Mouse (Mus musculus) CD8-positive naive resting alpha-beta T cell, adult 2 months (primary cell): ENCODE data around the gene Rpl27.
"Not testable (repeated sequence)": the region's sequence is repeated elsewhere in the genome, so short reads cannot be mapped to it uniquely, and the experiment has no call there.

ENCODE experiments used
- DNase-seq, 2 experiments: peaks; one replicate each; pipeline ENCODE4 v3.0.0; 2022; ENCODE audit warnings: low read depth in 2 of 2, low spot score in 2 of 2

Gene Rpl27

DNA sequence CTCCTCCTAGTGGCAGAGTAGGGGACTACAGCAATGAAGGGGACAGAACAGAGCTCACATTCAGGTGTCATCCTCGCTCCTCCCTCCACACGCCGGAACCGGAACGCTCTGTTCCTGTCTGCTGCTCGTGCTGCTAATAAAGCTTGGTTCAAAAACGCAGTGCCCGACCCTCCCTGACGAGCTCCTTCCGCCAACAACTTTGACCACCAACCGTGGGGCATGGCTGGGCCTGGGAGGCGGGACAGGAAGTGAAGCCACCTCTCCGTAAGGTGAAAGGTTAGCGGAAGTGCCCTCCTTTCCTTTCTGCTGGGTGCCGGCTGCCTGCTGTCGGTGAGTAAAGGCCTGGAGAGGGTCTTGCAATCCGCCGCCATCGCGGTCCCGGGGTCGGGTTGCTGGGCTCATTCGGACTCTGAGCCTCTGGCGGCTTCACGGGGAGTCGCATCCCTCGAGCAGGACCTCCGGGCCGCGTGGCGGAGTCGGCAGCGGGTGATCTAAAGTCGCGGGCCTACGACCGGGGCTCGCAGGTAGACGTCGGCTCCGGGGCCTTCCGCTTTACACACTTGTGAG lies at the start of gene Rpl27:
Gene Rpl27 (plus strand): TSS at position 172 of the 567 bp plus-strand sequence.
- peak; percentile 96 to 98 for DNase-seq

DNA sequence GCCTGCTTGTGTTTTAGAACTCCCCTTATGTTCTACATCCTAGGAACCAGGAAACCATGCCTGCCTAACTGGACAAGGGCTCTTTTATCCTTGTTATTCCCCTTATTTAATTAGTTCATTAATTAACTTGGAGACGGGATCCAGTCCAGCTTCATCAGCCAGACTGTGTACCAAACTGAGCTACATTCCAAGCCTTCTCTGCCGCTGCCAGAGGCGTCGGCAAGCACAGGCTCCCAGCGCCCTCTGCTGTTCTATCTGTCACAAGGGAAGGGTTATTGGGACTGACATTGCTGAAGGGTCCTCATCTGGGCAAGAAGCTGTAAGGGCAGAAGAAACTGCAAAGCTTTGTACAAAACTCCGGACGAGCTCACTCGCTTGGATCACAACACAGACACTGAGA lies 47.0 kb upstream of the Rpl27 start:
- DNase-seq, result peak; percentile 42 to 50

DNA sequence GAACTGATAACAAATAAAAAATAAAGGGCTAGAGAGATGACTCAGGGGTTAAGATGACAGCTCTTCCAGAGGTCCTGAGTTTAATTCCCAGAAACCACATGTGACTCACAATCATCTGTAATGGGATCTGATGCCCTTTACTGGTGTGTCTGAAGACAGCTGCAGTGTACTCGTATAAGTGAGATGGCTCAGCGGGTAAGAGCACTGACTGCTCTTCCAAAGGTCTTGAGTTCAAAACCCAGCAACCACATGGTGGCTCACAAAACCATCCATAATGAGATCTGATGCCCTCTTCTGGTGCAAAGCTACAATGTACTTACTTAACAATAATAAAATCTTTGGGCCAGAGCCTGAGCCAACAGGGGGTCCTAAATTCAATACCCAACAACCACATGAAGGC lies 26.8 kb upstream of the Rpl27 start:
- no peak for DNase-seq

DNA sequence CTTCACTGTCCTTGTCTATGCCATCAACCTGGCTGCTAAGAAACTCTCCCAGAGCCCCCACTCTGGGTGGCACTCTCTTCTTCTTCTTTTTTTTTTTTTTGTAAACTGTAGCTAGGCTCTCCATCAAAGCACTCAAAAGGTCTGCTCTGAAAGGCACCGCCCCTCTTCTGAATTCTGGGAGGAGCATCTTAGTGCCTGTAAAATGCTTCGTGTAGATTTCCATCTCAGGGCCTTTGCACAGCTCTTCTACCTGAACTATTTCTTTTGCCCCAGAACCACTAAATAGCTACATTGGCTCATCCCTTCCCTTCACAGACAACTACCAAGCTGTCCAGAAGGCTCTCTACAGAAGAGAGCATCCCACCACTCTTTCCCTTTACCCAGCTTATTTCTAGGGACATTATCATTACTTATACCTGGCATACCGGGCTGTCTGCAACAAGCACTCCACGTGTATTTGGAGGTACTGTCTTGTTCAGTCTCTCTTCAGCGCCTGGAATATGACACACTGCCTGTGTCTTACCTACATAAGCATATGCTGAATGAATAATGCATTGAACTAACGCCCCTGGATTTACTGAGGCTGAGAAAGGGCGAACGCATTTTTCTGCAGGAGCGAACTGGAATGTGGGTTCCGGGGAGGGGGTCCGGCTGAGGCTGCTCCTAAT lies 25.5 kb upstream of the Rpl27 start:
- no peak for DNase-seq

DNA sequence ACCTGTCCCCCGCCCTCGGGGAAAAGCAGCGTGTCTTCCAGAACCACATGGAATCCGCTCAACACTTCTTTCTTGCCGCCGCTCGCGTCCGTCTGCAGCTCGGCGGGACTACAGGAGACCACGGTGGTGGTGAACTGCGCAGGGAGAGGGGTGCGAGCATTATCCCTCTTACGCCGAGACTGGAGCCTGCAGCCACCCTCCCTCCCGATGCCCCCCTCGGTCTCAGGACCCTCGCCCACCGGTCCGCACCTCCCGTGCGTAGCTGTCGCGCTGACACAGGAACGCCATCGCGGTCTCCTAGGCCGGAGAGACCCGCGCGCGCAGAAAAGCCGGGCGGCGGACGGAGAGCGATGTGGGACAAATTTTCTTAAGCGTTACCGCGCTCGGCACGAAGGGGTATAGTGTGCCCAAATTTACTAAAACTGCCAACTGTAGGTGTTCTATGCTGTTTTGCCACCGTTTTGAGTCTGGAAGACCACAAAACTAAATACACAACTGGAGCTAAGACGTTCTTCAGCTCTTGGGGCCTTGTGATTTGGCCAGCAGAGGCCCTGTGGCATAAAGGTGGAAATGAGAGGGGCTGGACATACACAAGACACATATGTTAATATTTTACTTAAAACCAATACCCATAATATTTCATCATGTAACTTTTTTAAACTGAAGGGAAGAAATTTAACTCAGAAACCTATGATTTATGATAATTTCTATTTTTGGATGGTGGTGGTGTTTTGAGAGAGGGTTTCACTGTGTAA lies 24.8 kb upstream of the Rpl27 start, which contains the start of gene Aarsd1:
Gene Aarsd1 (minus strand): TSS at position 515 of the 755 bp plus-strand sequence.
- DNase-seq, result peak; percentile 73 to 86

DNA sequence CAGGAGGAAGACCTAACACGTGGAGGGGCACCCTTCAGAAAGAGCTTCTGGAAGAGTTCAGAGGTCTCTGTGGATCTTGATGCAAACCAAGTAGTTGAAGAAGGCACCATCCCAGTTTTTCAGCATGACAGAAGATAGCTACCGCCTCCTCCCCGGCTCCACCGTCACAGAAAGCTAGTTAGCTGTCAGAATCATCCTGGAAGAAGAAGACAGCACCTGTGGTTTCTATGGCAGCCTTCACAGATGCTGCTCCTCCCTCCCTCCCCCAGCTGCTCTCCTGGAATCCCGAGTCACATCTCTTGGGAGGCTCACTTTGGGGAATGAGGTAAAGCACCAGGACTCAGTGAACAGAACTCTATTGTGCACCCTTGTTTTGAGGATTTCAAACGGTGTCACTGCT lies 23.1 kb upstream of the Rpl27 start:
- DNase-seq, result no peak

DNA sequence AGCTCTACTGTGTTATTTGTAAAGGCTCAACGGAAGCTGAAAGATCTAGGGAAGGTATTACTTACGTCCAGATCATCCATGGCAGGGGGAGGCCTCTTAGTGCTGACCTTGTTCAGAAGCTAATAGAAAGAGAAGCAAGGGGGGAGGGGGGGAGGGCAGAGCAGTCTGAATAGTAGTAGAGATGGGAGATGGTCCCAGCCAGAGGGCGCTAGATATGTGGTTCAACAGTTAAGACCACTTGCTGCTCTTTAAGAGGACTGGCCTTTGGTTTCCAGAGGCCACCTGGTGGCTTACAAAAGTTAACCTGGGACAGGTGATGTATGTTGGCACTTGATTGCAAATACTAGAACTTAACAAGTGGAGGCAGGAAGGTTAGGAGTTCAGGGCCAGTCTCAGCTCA lies 22.5 kb upstream of the Rpl27 start:
- no peak for DNase-seq

DNA sequence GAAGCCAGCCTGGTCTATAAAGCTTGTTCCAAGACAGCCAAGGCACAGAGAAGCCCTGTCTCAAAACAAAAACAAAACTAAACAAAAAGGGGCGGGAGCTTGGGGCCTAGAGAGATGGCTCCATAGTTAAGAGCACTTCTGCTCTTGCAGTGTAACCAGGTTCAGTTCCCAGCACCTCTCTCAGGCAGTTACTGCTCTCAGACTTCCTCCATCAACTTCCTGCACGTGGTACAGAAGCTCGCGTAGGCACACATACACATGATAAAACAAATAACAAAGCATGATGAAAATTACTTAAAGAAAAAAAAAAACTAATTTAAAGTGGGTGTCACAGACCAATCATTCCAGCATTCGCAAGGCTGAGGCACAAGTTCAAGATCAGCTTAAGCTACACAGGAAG lies 21.9 kb upstream of the Rpl27 start:
- no peak for DNase-seq

DNA sequence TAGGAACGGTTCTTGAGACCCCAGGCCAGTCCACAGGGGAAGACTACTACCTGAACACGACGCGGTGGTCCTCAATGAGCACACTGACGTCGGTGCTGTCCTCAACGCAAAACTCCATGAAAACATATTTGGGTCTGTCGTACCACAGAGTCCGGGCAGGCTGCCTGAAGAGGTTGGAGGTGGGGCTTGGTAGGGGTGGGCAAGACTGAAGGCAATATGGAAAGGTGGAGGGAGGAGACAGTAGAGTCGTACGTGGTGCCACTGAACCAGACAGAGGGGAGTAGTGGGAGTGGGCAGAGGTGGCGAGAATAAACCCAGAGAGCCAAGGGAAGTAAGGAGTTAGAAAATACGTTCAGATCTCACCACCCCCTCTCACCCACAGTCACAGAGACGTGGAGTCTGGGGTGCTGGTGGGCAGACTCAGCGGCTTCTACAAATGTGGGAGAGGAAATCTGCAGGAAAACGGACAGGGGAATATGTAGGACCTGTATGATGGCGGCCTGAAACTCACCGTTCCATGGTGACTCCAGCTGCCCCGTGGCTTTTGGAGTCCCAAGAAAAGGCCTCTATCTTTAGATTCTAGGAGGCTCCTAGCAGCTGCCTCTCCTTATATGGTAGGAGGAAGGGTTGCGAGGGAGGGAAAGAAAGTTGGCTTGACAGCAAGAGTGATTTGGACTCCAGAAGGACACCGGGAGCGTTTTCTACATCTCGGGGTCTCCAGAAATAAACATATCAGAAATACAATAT lies 17.8 kb upstream of the Rpl27 start, which contains the start of gene Gm27029:
Gene Gm27029 (minus strand): TSS at position 692 of the 747 bp plus-strand sequence.
- peak in 1 of 2 experiments; percentile 16 for DNase-seq

DNA sequence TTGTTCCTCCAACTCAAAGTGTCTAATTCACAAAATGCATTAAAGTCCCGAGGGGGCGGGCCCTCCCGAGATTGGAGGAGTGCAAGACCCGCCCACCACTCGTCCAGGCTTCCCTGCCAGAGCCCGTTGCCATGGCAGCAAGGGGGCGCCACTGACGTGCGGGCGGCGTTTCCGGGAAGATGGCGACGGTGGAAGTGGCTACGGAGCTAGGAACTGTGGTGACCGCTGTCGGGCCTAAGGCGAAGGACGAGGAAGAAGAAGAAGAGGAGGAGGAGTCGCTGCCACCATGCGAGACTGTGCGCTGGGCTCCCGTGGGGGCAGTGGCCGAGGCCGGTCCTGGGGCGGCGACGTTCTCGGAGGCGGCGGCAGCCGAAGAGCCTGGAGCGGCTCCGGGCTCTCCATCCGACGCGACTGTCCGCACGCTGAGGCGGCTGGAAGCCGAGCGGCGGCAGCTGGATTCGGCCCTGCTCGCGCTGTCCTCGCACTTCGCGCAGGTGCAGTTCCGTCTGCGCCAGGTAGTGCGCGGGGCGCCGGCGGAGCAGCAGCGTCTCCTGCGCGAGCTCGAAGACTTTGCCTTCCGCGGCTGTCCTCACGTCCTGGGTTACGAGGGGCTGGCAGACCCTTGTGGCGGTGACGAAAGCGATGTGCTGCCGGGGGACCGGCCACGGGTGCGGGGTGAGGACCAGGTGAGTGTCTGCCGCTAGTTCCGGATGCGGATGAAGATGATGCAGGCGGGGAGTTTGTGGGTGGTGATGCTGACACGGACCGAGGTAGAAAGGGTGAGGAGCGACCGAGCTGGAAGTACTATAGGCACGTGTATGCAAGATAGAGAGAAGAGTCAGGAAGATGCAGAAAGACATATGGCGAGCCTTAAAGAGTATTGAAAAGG lies 16.9 kb upstream of the Rpl27 start, which contains the start of the genes Rundc1 and Ptges3l:
Gene Rundc1 (plus strand): TSS at position 161 of the 889 bp plus-strand sequence.
Gene Ptges3l (minus strand): TSS at position 409 of the 889 bp plus-strand sequence.
- peak; percentile 96 to 99 for DNase-seq

DNA sequence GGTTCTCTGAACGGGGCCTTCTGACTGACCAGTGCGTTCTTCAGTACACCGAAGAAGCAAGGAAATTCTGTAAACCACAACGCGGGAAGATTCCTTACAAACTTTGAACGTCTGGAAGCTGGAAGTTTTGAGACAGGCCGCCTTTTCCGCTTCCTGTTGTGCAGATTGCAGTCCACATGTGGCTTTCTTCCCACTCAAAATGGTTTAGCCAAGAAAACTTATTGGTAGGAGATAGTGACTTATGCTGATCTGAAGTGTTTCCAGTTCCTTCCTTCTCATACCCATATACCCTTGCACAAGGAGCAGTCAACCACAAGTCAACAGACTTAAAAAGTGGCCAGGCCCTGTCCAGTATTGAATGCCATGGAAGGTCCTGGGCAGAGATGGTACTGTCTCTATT lies 15.9 kb upstream of the Rpl27 start:
- DNase-seq, result no peak

DNA sequence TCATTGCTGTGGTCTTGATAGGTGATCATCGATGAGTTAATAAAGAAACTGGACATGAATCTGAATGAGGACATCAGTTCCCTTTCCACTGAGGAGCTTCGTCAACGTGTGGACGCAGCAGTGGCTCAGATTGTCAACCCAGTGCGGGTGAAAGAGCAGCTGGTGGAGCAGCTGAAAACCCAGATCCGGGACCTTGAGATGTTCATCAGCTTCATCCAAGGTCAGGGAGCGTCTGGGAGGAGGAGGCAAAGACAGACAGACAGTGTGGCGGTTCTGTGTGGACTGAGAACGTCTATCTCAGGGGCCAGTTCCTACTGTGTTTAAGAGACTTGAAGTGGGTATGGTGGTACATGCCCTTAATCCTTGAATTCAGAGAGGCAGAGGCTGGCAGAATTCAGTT lies 10.8 kb upstream of the Rpl27 start:
- DNase-seq, result no peak

DNA sequence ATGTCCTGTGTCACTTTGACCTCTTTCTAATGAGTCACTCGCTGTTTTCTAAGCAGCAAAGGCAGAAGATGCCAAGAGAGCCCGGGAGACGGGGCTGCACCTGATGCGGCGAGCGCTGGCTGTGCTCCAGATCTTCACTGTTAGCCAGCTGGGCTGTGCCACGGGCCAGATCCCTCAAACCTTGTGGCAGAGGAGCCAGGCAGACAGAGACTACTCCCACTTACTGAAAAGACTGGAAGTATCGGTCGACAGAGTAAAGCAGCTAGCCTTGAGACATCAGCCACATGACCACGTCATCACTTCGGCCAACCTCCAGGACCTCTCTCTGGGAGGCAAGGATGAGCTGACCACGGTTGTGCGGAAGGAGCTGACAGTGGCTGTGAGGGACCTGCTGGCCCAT lies 8.7 kb upstream of the Rpl27 start:
- no peak for DNase-seq

DNA sequence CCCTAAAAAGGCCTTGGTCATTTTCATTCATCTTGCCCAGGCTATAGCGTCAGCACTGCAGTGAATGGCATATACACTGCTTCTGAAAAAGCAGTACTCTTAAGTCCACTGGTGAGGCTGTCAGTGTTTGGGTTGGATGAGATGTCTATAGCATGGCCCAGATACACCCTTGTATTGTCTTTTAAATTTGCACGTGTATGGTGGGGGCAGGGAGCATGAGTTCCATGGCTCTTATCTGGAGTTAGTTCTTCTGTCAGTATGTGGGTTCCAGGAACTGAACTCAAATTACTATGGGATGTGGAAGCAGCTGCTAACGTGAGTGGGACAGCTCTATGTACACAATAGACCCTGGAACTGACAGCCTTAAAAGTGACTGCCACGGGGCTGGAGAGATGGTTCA lies 6.3 kb upstream of the Rpl27 start:
- DNase-seq, result no peak

DNA sequence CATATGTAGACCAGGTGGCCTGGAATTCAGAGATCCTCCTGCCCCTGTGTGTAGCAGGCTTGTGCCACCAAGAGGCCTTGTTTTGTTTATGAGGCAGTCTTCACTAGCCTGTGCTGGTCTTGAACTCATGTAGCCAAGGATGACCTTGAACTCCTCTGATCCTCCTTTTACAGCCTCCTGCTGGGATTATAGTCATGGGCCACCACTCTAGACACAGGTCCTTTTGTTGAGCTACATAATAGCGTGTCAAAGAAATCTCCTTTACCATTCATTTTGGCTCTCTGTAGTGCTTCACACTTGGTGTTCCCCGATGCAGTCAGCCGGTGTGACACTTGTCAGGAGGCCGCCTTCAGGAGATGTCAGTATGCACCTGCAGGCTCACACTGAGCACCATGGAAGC lies 5.2 kb upstream of the Rpl27 start:
- DNase-seq, result no peak

DNA sequence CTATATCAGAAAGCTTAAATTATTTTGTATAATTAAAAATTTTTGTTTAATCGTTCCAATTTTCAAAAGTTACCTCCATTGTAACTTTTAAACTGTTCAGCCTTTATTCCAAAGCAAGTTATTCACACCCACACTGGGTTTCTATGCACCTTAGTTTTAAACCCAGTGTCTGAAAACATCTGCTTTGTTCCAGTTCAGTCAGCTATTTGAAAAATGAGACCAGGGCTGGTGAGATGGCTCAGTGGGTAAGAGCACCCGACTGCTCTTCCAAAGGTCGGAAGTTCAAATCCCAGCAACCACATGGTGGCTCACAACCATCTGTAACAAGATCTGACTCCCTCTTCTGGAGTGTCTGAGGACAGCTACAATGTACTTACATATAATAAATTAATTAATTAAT lies 4.1 kb upstream of the Rpl27 start:
- not testable (repeated sequence) for DNase-seq

DNA sequence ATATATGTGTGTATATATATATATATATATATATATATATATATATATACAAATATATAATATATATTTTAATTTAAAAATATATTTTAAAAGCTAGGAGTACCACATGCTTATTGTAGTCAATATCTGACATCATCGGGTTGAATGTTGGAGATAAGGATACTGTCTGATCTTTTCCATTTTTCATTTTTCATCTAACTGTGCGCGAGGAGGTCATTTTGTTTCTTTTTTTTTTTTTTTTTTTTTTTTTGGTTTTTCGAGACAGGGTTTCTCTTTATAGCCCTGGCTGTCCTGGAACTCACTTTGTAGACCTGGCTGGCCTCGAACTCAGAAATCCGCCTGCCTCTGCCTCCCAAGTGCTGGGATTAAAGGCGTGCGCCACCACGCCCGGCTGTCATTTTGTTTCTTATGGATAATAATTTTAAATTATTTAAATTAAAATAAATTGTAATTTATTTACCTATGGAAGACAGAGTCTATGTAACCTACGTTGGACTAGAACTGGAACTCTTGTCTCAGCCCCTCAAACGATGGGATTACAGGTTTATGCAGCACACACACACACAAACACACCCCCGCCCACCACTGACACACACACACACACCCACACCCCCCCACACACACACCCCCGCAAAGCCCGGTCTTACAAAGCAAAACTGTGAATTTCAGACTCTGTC lies 510 bp upstream of the Rpl27 start:
- not testable (repeated sequence) for DNase-seq

DNA sequence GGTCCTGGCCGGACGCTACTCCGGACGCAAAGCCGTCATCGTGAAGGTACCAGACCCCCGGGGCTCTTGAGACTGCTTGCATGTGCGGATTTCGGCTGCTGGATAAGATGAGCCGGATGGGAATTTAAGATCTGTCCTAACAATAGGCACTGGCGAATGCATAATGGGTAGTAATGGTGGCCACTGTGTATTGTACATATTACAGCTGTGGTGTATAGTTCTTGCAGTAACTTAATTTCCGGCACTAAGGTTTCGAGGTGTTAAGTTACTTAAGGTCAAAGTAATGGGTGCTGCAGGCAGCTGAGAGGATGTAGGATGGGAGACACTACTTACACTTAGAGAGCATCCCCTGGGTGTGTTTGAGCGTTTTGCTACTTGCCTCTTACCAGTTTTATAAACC lies 662 bp downstream of the Rpl27 start:
- DNase-seq, result no peak

DNA sequence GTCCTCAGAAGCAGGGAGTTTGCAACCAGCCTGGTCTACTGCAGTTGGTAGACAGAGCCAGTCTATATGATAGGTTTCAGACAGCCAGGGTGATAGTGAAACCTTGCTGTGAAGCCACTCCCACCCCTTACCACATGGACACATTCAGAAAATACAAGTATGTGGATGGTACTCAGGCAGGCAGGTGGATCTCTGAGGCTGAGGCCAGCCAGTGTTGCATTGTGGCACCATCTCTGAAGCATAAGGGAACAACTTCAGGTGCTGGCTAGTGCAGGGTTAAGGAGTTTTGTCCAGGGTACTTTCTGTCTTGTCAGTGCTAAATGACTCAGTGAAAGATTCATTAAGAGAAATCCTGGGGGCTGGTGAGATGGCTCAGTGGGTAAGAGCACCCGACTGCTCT lies 4.2 kb downstream of the Rpl27 start:
- no peak for DNase-seq

DNA sequence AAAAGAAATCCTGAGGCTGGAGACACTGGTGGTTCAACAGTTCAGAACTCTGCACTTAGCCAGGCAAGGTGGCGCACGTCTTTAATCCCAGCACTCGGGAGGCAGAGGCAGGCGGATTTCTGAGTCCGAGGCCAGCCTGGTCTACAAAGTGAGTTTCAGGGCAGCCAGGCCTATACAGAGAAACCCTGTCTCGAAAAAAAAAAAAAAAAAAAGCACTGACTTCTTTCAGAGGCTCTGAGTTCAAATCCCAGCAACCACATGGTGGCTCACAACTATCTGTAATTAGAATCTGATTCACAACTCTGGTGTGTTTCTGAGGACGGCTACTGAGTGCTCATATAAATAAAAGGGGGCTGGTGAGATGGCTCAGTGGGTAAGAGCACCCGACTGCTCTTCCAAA lies 4.8 kb downstream of the Rpl27 start:
- not testable (repeated sequence) for DNase-seq
